Mouse (Mus musculus): Measurements from ENCODE around the gene Bloc1s3.

- TF ChIP-seq CTCF (IDR thresholded peaks at IDR 0.05; ENCODE audit: low read depth) (no peak), EP300 (IDR thresholded peaks at IDR 0.05; ENCODE audit: low read depth) (no peak)
Measured at GRCm38 (mm10) chr7:19495521-19496213, 12.5 kb downstream of the Bloc1s3 start.
